Mouse (Mus musculus) heart, embryonic 14.5 days (tissue): ENCODE measurements around the gene Cdc37l1. TPM values are rescaled to one million over a fixed set of nuclear protein-coding genes. Genes with fewer than 3 reads are reported as not detected.
A peak's percentile ranks its signal among the peaks of the same experiment; 100 is the strongest.

ENCODE experiments used
- ATAC-seq: fragments of 200-750 bp; cut with Nextera tagmentation; 2 replicates; pipeline ENCODE4 v1.8.0; 2017; ENCODE audit warnings: low read depth, moderate TSS enrichment; ENCODE audit not compliant: insufficient number of reproducible peaks, insufficient read depth, low FRiP score
- H3K27ac ChIP-seq, 2 experiments: fragments of 200-500 bp in 1 of 2; fragments of 300-500 bp in 1 of 2; sonication (generic) in 1 of 2; replicated peaks in 1 of 2; 2 replicates each; pipeline ENCODE4 v1.5.1; 2012 to 2014; ENCODE audit warnings: low read depth in 2 of 2, low read length in 2 of 2, control low read depth in 1 of 2, mild to moderate bottlenecking in 1 of 2, mixed read lengths in 1 of 2; ENCODE audit not compliant: control insufficient read depth in 1 of 2, insufficient read depth in 1 of 2
- H3K27me3 ChIP-seq: fragments of 300-500 bp; sonication (generic); 2 replicates; pipeline ENCODE4 v1.6.1; 2014; ENCODE audit warnings: mild to moderate bottlenecking, low read length, control low read depth; ENCODE audit not compliant: control insufficient read depth, insufficient read depth
- H3K36me3 ChIP-seq: fragments of 300-500 bp; sonication (generic); 2 replicates; pipeline ENCODE4 v1.6.1; 2014; ENCODE audit warnings: mild to moderate bottlenecking, control low read depth, low read length, mixed read lengths; ENCODE audit not compliant: control insufficient read depth, insufficient read depth
- H3K4me1 ChIP-seq, 2 experiments: fragments of 200-500 bp in 1 of 2; fragments of 300-500 bp in 1 of 2; sonication (generic) in 1 of 2; 2 replicates each; pipeline ENCODE4 v1.6.1; 2012 to 2014; ENCODE audit warnings: low read length in 2 of 2, control low read depth in 1 of 2, mixed read lengths in 1 of 2; ENCODE audit not compliant: control insufficient read depth in 2 of 2, insufficient read depth in 2 of 2
- H3K4me2 ChIP-seq: fragments of 300-500 bp; sonication (generic); 2 replicates; pipeline ENCODE4 v1.6.1; 2014; ENCODE audit warnings: mild to moderate bottlenecking, low read length
- H3K4me3 ChIP-seq, 2 experiments: fragments of 200-500 bp in 1 of 2; fragments of 300-500 bp in 1 of 2; sonication (generic) in 1 of 2; 2 replicates each; pipeline ENCODE4 v1.5.1; 2012 to 2014; ENCODE audit warnings: low read length in 2 of 2, mild to moderate bottlenecking in 2 of 2, control low read depth in 1 of 2, low read depth in 1 of 2, moderate library complexity in 1 of 2; ENCODE audit not compliant: control insufficient read depth in 1 of 2, insufficient read depth in 1 of 2
- H3K9ac ChIP-seq: fragments of 300-500 bp; sonication (generic); 2 replicates; pipeline ENCODE4 v1.6.1; 2014; ENCODE audit warnings: mild to moderate bottlenecking, low read length
- H3K9me3 ChIP-seq: fragments of 300-500 bp; sonication (generic); 2 replicates; pipeline ENCODE4 v1.6.1; 2016; ENCODE audit warnings: low read length, control low read depth; ENCODE audit not compliant: control insufficient read depth
- WGBS: fragments of 180-500 bp; shearing (Covaris S2); extraction: QIAGEN DNeasy Blood & Tissue Kit; methylation state at CpG from one replicate; pipeline ENCODE4 v1.1.7; 2014; 5-methylcytosine and 5-hydroxymethylcytosine counted together
- polyA plus RNA-seq: library from polyadenylated mRNA; unstranded; fragments of >200 nt; fragmentation: Nextera tagmentation; extraction: Ambion mirVana; gene quantifications from 2 replicates; pipeline ENCODE4 v1.2.1, GENCODE M21; 2014

The Cdc37l1 gene
- 50.0 and 53.6 TPM in 2 replicates for polyA plus RNA-seq

DNA sequence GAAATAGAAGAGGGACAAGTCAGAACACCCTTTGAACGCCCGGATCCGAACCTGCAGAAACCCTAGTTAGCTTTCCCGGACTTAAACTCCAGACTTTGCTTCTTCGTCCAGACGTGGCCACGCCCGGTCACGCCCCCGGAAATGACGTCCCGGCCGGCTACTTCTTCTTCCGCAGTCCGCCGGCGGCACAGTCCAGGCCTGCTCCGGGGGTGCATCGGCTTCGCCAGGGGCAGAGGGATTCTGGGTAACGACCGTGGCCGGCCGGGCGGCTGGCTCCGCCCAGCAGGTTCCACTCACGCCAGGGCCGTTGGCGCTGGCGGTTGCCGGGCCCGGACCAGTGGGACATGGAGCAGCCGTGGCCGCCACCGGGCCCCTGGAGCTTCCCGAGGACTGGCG is at the start of gene Cdc37l1:
Gene Cdc37l1 (plus strand): TSS at position 159 of the 396 bp plus-strand sequence.
- Histone ChIP-seq H3K36me3 (peaks cover 19% of the 10 kb centered on the region), H3K27me3 (no peaks in the 10 kb centered on the region), H3K9ac (peak within 1 kb of the TSS; percentile 87), H3K9me3 (no peaks in the 10 kb centered on the region), H3K4me1 (peaks cover 0 to 15% of the 10 kb centered on the region in 2 experiments; a peak in 2 of 4 replicates), H3K27ac (peak within 1 kb of the TSS; percentile 94 to 97), H3K4me3 (peak within 1 kb of the TSS; percentile 70 to 91), H3K4me2 (peak within 1 kb of the TSS; percentile 71)
- ATAC-seq, result peak; percentile 97
- WGBS, result under 1% methylated on average over 37 of the region's 37 CpGs

DNA sequence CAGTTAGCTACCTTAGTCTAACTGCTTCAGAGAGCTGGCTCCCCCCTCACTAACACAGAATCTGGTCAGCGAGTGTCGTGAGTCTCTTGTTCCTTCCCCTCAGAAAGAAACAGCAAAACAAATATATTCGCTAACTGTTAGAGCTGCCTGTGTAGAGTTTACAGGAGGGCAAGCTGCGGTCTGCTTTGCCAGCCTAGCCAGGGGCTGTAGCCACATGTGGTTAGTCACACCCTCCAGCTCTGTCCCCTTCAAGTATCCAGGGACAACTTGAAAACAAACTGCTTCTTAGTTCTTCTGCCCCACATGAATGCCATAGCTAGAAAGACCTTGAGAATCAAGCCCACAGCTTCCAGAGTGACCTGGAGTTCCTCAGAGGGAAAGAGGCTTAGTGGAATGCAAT is 48.9 kb upstream of the Cdc37l1 start:
- H3K4me2 ChIP-seq, result no peak overlapping the region
- no peaks in the 10 kb centered on the region for H3K9me3 ChIP-seq
- no peak for ATAC-seq
- H3K4me1 ChIP-seq, result peaks cover 12 to 20% of the 10 kb centered on the region in 2 experiments
- peak overlapping the region; percentile 30 to 88; a peak in 3 of 4 replicates for H3K27ac ChIP-seq
- H3K36me3 ChIP-seq, result no peaks in the 10 kb centered on the region
- H3K4me3 ChIP-seq, result no peak overlapping the region
- 46% methylated on average over 4 of the region's 4 CpGs for WGBS
- H3K27me3 ChIP-seq, result no peaks in the 10 kb centered on the region
- no peak overlapping the region for H3K9ac ChIP-seq

DNA sequence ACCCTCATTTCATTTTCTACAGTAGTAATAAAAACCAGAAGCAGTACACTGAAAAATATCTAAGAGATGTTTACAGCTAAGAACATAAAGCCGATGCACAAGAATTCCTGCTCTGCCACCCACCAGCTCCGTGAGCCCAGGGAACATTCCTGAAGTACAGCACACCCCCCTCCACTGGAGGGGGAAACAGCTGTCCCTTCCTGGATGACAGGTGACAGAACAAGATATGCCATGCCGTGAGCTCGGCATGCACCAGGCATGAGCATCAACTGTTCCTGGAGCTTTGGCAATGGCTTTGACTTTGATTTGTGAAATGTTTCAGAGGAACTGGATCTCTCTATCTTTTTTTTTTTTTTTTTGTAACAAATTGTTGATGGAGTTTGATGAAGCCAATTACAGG is 43.4 kb upstream of the Cdc37l1 start:
- Histone ChIP-seq H3K27ac (peak overlapping the region; percentile 8 to 19; a peak in 2 of 4 replicates), H3K4me2 (no peak overlapping the region), H3K27me3 (no peaks in the 10 kb centered on the region), H3K9me3 (no peaks in the 10 kb centered on the region), H3K4me3 (no peak overlapping the region), H3K4me1 (peaks cover 3 to 18% of the 10 kb centered on the region in 2 experiments), H3K9ac (no peak overlapping the region), H3K36me3 (no peaks in the 10 kb centered on the region)
- 3% methylated on average over 4 of the region's 4 CpGs for WGBS
- peak; percentile 50; the same call in 1 of the 2 replicates for ATAC-seq

DNA sequence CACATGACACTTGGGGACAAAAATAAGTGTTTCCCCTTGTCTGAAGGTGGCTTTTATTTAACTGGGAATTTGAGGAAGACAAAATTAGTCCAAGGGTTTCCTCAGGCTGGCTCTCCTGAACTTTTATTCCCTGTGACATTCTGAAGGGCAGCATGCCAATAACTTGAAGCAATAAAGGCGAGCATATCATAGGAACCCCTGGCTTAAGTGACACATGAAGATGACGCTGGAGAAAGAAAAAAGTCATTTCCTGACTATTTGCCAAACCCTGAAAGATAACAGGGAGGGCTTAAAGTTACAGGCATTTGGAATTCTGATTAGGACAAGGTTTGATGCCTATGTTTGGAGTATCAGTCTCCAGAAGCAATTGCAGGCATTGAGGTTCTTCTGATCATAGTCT is 42.8 kb upstream of the Cdc37l1 start:
- WGBS, result 7% methylated on average over 2 of the region's 2 CpGs
- peak overlapping the region; percentile 19 to 44; a peak in 3 of 4 replicates for H3K27ac ChIP-seq
- H3K4me3 ChIP-seq, result no peak overlapping the region
- no peak for ATAC-seq
- peaks cover 3 to 18% of the 10 kb centered on the region in 2 experiments for H3K4me1 ChIP-seq
- no peak overlapping the region for H3K9ac ChIP-seq
- peak overlapping the region; percentile 2; the same call in 1 of the 2 replicates for H3K4me2 ChIP-seq
- no peaks in the 10 kb centered on the region for H3K9me3 ChIP-seq
- H3K27me3 ChIP-seq, result no peaks in the 10 kb centered on the region
- no peaks in the 10 kb centered on the region for H3K36me3 ChIP-seq

DNA sequence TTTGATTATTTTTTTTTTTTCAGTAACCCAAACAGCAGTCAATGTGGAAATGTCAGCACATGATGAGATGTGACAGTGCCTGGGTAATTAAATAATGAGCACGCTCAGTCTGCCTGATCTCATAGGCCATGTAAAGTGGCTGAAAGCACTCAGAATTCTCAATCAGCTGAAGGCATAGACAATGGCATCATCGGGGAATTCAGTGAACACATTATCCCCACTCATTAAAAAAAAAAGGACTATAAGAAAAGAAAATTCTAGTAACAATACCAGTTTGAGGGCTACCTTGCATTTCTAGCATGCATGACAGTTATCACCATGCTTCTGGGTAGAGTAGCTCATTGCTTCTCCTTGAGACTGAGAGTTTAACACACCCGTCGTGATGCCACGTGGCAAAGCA is 38.9 kb upstream of the Cdc37l1 start:
- Histone ChIP-seq H3K4me2 (no peak overlapping the region), H3K27me3 (no peaks in the 10 kb centered on the region), H3K4me3 (no peak overlapping the region), H3K9ac (no peak overlapping the region), H3K27ac (no peak overlapping the region), H3K4me1 (peaks cover 3 to 15% of the 10 kb centered on the region in 2 experiments), H3K9me3 (no peaks in the 10 kb centered on the region), H3K36me3 (no peaks in the 10 kb centered on the region)
- no peak for ATAC-seq
- 75% methylated on average over 5 of the region's 5 CpGs for WGBS

DNA sequence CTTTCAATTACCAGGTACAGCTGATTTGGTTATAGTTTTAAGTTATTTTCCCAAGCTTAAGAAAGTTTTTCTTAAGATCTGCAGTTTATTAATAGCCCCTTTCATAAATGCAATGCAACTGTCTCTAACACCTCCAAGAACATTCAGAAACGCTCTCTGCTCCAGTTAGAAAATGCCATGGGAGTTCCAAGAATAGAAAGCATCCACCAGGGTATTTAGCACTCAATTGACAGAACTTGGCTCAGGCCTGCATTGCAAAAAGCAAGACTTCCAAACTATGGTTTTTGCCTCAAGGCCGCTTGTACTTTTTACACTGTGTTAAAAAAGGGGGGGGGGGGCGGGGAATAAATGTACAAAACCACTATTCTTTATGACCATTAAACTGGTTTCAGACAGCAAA is 27.0 kb upstream of the Cdc37l1 start:
- peak overlapping the region; percentile 88 to 91 for H3K27ac ChIP-seq
- H3K4me3 ChIP-seq, result peak overlapping the region in 1 of 2 experiments; percentile 88; a peak in 3 of 4 replicates
- H3K9me3 ChIP-seq, result no peaks in the 10 kb centered on the region
- H3K36me3 ChIP-seq, result no peaks in the 10 kb centered on the region
- no peaks in the 10 kb centered on the region for H3K27me3 ChIP-seq
- no peak for ATAC-seq
- WGBS, result 21% methylated on average over 3 of the region's 3 CpGs
- H3K4me1 ChIP-seq, result peaks cover 6 to 31% of the 10 kb centered on the region in 2 experiments
- H3K9ac ChIP-seq, result peak overlapping the region; percentile 92
- H3K4me2 ChIP-seq, result peak overlapping the region; percentile 87

DNA sequence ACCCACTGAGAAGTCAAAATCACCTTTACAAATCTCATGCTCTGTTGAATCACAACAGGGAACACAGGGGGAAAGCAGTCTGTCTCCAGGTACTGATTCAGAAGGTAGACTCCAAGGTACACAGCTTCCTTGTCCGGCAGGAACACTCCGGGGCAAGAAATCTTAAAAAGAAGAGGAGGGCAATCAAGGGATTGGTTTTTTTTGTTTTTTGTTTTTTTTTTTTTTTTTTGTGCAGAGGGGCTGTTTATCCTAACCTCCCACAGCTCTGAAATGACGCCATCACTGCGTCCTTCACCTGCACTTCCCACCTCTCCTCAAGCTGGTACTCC is 26.7 kb upstream of the Cdc37l1 start:
- peak overlapping the region; percentile 92 for H3K9ac ChIP-seq
- H3K27me3 ChIP-seq, result no peaks in the 10 kb centered on the region
- no peaks in the 10 kb centered on the region for H3K36me3 ChIP-seq
- H3K4me2 ChIP-seq, result peak overlapping the region; percentile 87
- H3K4me3 ChIP-seq, result peak overlapping the region; percentile 88 to 89
- no peaks in the 10 kb centered on the region for H3K9me3 ChIP-seq
- peaks cover 6 to 31% of the 10 kb centered on the region in 2 experiments for H3K4me1 ChIP-seq
- peak overlapping the region; percentile 88 to 91 for H3K27ac ChIP-seq
- no peak for ATAC-seq
- WGBS, result 5% methylated on average over 4 of the region's 4 CpGs
